In genomic region chr4:115088611-115089338, GRCm38 (mm10) we compare ENCODE assay signal across 8 mouse cellular contexts. TPM values are rescaled to one million over a fixed set of nuclear protein-coding genes. Genes with fewer than 3 reads are reported as not detected.
A peak's percentile ranks its signal among the peaks of the same experiment; 100 is the strongest.
DNase-seq lines count a peak whose midpoint lies in the region; ATAC-seq and TF ChIP-seq lines count a peak whose summit lies in the region.

TSS of gene Pdzk1ip1 (plus strand) at chr4:115088708.

- TF ChIP-seq CTCF in lung, adult 2 months (IDR thresholded peaks at IDR 0.05; ENCODE audit: insufficient read depth, low read length), result no peak

- no peaks in the 10 kb centered on the region for H3K4me1 ChIP-seq in embryonic facial prominence, embryonic 11.5 days (ENCODE audit: control insufficient read depth, insufficient read depth, low read length)
- peaks cover 8% of the 10 kb centered on the region for H3K4me1 ChIP-seq in embryonic facial prominence, embryonic 10.5 days
- H3K4me1 ChIP-seq in lung, adult 2 months (ENCODE audit: control insufficient read depth, insufficient read depth, low read length), result 0 out of 2 replicates have a peak, but pooled peaks cover 2% of the 10 kb centered on the region

- peaks cover 3% of the 10 kb centered on the region; the same call in 1 of the 2 replicates for H3K27me3 ChIP-seq in embryonic facial prominence, embryonic 11.5 days (ENCODE audit: control insufficient read depth, insufficient read depth, low read length)
- peaks cover 69% of the 10 kb centered on the region for H3K27me3 ChIP-seq in embryonic facial prominence, embryonic 10.5 days (replicated peaks; ENCODE audit: low read depth, poor library complexity, severe bottlenecking)

- no peak within 1 kb of the TSS for H3K4me2 ChIP-seq in embryonic facial prominence, embryonic 11.5 days (ENCODE audit: low read depth, low read length)

- peak; percentile 61; the same call in 1 of the 2 replicates for TF ChIP-seq POLR2A in lung, adult 2 months (IDR thresholded peaks at IDR 0.05; ENCODE audit: borderline replicate concordance, extremely low read depth, low read depth, low read length)

- no peak within 1 kb of the TSS for H3K4me3 ChIP-seq in embryonic facial prominence, embryonic 11.5 days (ENCODE audit: low read depth, low read length)
- H3K4me3 ChIP-seq in embryonic facial prominence, embryonic 10.5 days, result no peak within 1 kb of the TSS
- H3K4me3 ChIP-seq in lung, adult 2 months (replicated peaks; ENCODE audit: extremely low read depth, low read depth, low read length), result peak within 1 kb of the TSS; percentile 55

- no peaks in the 10 kb centered on the region for H3K36me3 ChIP-seq in embryonic facial prominence, embryonic 11.5 days (replicated peaks; ENCODE audit: control insufficient read depth, insufficient read depth, low read depth, low read length)
- H3K36me3 ChIP-seq in embryonic facial prominence, embryonic 10.5 days (replicated peaks), result no peaks in the 10 kb centered on the region

- 20% methylated on average over 11 of the region's 11 CpGs for WGBS in embryonic facial prominence, embryonic 11.5 days
- WGBS in embryonic facial prominence, embryonic 10.5 days, result 20% methylated on average over 11 of the region's 11 CpGs
- WGBS in lung, adult 2 months, result 26% methylated on average over 11 of the region's 11 CpGs

- no peak within 1 kb of the TSS for H3K27ac ChIP-seq in embryonic facial prominence, embryonic 11.5 days (replicated peaks; ENCODE audit: low read depth, low read length)
- no peak within 1 kb of the TSS; the same call in 1 of the 2 replicates for H3K27ac ChIP-seq in embryonic facial prominence, embryonic 10.5 days (replicated peaks)

- no peak for DNase-seq in embryonic facial prominence, embryonic 11.5 days (ENCODE audit: low spot score)
- DNase-seq in embryonic facial prominence, embryonic 10.5 days (ENCODE audit: low spot score), result no peak
- peak; percentile 71 for DNase-seq in NIH3T3 (ENCODE audit: low read depth)
- DNase-seq in kidney, adult 18-20 months, result peak; percentile 88
- peak; percentile 64 for DNase-seq in lung, adult 2 months
- DNase-seq in embryo, embryonic 10.5 days (ENCODE audit: low spot score), result no peak
- no peak for DNase-seq in cerebellum, adult 9-10 months
- no peak for DNase-seq in layer of hippocampus, postnatal 36 days

- no peak for ATAC-seq in embryonic facial prominence, embryonic 11.5 days (replicated peaks; ENCODE audit: insufficient number of reproducible peaks, low FRiP score, low TSS enrichment, low read depth)

- no peaks in the 10 kb centered on the region for H3K9me3 ChIP-seq in embryonic facial prominence, embryonic 11.5 days (replicated peaks; ENCODE audit: control insufficient read depth, low read length)
- H3K9me3 ChIP-seq in embryonic facial prominence, embryonic 10.5 days, result no peaks in the 10 kb centered on the region

- H3K9ac ChIP-seq in embryonic facial prominence, embryonic 11.5 days (replicated peaks; ENCODE audit: low read length), result no peak within 1 kb of the TSS

RNA-seq across cellular contexts. Expression of gene Pdzk1ip1, which starts in this region (rescaled TPM):
- polyA plus RNA-seq in embryonic facial prominence, embryonic 11.5 days (2014; fragmentation: Nextera tagmentation; extraction: Ambion mirVana), result 11.3 and 13.1 TPM in 2 replicates
- polyA plus RNA-seq in embryonic facial prominence, embryonic 10.5 days (2016; fragmentation: Nextera tagmentation; extraction: Ambion mirVana), result 6.3 and 6.7 TPM in 2 replicates
- polyA plus RNA-seq in lung, adult 2 months (2012; rRNA removed), result 126 and 171 TPM in 2 replicates
- total RNA-seq in layer of hippocampus, postnatal 36 days (2021), result under 1 TPM in 1 of 2 experiments, not detected in 1; 0.75 TPM

Comparison
In these comparisons a context has a peak if more than half of its experiments do, and no peak if none do; other contexts are left out.
1. DNase-seq: peak in NIH3T3 (single experiment), kidney, adult 18-20 months (single experiment) and lung, adult 2 months (single experiment); none in embryonic facial prominence, embryonic 11.5 days (single experiment), embryonic facial prominence, embryonic 10.5 days (single experiment), embryo, embryonic 10.5 days (single experiment), cerebellum, adult 9-10 months (single experiment) and layer of hippocampus, postnatal 36 days (0 of 2).